Mouse (Mus musculus) ovary, postnatal 14 days (tissue): ENCODE data around the gene Gper1.

Source experiments
- DNase-seq: peaks from one replicate; pipeline ENCODE4 v3.0.0; 2022; ENCODE audit warnings: low spot score

Gene Gper1

GRCm38 (mm10) chr5:139423026-139423865 lies at the start of gene Gper1:
Gene Gper1 (plus strand): TSS chr5:139423151.
- peak; percentile 52 for DNase-seq

DNA sequence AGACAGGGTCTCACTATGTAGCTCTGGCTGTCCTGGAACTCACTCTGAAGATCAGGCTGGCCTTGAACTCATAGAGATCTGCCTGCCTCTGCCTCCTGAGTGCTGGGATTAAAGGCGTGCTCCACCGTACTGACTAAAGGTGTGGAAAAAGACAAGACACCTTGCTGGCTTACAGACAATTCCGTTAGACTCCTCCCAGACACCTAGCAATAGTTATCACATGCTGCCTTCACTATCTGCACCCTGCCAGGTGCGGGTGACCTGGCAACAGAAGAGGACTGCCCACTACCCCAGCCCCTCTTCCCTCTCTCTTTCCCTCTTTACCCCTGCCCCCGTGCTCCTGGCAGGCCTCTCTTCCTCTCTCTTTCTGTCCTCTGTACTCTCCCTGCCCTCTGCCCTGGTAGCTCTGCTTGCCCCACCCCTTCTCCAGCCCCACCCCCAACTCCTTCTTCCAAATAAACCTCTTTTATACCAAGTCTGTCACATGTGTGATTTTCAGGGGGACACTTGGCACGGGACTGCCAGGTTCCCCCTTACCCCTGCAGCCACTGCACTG lies 49.0 kb upstream of the Gper1 start:
- no peak for DNase-seq

GRCm38 (mm10) chr5:139374841-139375240 lies 48.1 kb upstream of the Gper1 start:
- DNase-seq = no peak

GRCm38 (mm10) chr5:139377468-139378270 lies 45.3 kb upstream of the Gper1 start, which contains the start of gene Gpr146:
Gene Gpr146 (plus strand): TSS chr5:139377697.
- DNase-seq = no peak

GRCm38 (mm10) chr5:139378271-139378556 lies 44.7 kb upstream of the Gper1 start:
- DNase-seq = no peak

GRCm38 (mm10) chr5:139378986-139379629 lies 43.8 kb upstream of the Gper1 start:
- peak; percentile 42 for DNase-seq

DNA sequence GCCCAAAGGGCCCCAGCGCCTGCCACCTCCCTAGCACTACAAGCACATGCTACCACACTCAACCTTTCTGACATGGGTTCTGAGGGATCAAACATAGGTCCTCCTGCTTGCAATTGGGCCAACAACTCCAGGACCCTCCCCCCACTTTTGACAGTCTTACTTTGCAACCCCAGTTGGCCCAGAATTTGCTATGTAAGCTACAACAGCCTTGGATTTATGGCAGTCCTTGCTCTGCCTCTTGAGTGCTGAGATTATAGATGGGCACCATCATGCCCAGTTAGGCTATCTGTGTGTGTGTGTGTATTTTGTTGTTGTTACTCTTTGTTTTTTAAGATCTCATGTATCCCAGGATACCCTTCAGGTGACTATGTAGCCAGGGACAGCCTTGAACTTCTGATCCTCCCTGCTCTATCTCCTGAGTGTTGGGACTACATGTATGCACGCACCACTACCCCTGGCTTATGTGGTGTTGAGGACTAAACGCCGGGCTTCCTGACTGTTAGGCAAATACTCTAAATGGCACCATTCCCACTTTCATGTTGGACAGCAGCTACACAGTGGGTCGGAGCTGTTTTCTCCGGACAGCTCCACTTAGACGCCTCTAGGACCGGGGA lies 43.1 kb upstream of the Gper1 start:
- no peak for DNase-seq

- peak; percentile 91 for DNase-seq
Measured at GRCm38 (mm10) chr5:139380385-139381248, 42.3 kb upstream of the Gper1 start.

GRCm38 (mm10) chr5:139381586-139382513 lies 41.1 kb upstream of the Gper1 start:
- DNase-seq = no peak

GRCm38 (mm10) chr5:139382760-139383159 lies 40.2 kb upstream of the Gper1 start:
- no peak for DNase-seq

GRCm38 (mm10) chr5:139383234-139383633 lies 39.7 kb upstream of the Gper1 start:
- no peak for DNase-seq

DNA sequence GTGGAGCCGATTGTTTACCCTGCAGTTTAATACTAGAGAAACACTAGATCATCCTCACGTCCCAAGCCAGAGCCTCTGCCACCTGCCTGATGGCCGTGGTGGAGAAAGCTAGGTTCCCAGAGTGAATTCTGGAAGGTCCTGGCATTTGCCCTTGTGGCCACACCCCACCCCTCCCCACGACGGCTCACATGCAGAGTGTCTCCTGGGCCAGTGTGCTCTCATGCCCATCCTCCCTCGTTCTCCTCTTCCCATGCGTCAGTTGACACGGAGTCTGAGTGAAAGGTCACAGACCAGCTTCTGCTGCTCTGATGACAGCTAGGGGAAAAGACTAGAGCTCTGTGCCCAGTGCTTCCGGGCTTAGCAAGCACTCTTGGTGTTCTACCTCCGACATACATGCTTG lies 38.4 kb upstream of the Gper1 start:
- DNase-seq = no peak

- DNase-seq = no peak
Measured at GRCm38 (mm10) chr5:139386047-139386446, 36.9 kb upstream of the Gper1 start.

DNA sequence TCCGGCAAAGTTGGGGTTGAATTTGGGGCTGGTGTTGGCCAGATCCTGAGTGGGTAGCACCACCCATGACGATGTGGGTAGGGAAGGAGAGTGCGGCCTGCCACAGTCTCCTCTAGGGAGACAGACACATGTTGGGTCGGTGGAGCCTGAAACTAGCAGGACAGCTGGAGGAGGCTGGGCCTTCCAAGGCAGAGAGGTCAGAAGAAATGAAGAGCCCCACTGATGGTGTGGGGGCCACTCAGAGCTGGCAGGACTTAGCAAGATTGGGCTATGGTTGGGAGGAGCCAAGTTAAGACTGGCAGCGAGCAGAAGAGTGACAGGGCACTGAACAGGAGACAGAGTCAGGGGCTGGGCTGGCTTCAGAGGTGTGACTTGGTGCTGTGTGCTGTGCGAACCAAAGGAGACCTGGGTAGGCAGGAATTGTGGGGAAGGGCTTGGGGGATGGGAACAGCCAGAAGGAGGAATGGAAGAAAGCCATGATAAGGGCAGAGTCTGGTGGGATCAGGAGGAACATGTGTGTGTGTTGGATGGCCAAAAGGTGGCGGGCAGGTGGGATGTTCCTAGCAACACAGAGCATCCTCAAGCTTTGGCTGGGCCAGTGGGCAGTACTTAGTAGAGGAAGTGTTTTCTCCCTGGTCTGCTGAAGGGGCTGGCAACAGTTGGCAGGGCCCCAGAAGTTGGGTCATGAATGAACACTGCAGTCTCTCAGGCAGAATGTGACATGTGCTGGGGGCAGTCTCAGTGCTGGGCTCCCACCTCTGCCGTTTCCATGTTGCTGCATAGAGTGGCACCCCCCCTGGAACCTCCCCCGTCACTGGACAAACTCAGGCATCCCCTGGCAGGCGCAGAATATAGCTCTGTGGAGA lies 35.4 kb upstream of the Gper1 start:
- no peak for DNase-seq

GRCm38 (mm10) chr5:139388195-139388570 lies 34.8 kb upstream of the Gper1 start:
- DNase-seq = no peak

DNA sequence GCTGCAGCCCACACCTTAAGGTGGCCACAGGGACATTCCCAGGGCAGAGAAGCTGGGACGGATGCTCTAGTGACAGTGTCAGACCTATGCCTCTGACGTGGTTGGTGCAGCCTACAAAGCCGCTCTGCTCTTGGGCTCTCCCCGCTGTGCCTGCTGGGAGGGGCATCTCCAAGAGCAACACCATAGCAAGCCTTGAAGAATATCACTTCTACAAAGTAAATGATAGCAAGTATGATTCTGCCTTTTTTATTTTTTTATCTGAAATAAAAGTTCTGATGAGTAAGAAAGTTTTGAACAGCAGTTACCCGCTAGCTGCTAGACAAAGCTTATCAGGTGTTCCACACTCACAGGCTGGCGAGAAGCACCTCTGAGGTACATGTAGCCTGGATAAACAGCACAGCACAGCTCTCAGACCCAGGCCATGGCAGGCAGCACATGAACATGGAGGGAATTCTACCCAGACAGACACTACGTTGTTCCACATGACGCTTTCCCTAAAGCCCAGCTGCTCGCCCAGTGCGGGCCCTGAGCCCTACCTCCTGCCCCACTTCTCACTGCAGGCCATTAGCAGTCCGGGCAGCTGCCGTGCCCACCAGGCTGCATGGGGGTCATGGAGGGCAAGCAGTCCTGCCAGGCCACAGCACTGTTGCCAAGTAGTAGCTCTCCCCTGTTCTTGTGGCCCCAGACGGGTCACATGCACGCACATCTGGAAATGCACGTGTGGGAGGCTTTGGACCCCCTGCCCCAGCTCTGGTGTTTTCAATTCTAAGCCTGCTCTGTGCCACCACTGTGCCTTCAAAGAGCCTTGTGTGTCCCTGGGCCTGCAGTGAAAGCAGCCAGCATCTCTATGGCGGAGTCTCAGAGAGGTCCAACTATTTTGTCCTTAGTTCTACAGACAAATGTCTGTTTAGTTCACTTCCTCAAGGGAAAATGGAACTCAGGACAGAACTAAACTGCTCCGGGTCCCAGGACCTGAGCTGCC lies 34.0 kb upstream of the Gper1 start:
- no peak for DNase-seq

DNA sequence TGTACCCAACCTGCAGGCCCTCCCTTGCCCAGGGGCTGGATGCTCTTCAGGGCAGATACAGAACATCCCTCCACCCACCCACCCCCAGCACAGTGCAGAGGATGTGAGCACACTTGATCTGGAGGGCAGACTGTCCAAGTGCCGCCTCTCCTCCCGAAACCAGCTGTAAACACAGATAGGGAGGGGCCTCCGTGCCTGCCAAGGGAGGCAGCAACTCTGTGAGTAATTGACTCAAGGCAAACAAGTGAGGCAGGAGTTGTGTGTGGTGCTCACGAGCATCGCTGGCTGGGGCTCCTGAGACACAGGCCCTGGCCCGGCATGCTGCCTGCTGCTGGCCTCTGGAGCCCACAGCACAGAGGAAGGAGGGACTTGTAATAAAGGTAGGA lies 33.3 kb upstream of the Gper1 start:
- no peak for DNase-seq
